Mouse (Mus musculus) brain, adult 2 months (tissue): ENCODE results near the gene Tyms.
"Not testable (repeated sequence)": the region's sequence is repeated elsewhere in the genome, so short reads cannot be mapped to it uniquely, and the experiment has no call there.

Source experiments
- DNase-seq: peaks from one replicate; pipeline ENCODE4 v3.0.0; 2011; ENCODE audit warnings: low read depth, low spot score

Gene Tyms

GRCm38 (mm10) chr5:30103340-30103739, 29.9 kb upstream of the Tyms start:
- DNase-seq, result no peak

DNA sequence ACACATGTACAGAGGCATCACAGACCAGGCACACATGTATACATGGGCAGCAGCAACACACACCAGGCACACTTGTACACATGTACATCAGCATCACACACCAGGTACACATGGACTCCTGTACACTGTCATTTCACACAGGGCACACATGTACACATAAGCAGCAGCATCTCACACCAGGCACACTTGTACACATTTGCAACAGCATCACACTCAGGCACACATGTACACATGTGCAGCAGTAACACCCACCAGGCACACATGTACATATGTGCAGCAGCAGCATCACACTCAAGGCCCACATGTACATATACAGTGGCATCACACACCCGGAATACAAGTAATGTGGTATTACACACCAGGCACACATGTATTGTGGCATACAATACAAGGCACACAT, 24.8 kb upstream of the Tyms start:
- DNase-seq, result no peak

DNA sequence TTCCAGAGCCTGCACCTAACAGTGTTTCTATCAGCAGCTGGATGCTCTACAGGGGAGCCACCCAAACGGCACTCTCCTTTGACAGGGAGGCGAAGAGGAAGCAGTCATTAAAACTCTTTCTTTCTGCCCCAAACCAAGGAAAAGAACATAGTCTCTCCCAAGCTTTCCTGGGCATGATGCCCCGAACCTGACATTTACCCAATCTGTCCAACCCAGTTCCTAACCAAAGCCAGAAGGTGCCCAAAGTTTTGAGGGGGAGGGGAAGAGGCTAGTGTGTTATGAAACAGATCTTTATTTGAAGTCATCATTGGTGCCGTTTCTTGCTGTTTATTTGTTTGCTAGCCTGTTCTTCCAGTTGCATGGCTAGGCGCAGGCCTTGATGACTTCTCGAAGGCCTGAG, 22.3 kb upstream of the Tyms start:
- DNase-seq, result peak; percentile 87

DNA sequence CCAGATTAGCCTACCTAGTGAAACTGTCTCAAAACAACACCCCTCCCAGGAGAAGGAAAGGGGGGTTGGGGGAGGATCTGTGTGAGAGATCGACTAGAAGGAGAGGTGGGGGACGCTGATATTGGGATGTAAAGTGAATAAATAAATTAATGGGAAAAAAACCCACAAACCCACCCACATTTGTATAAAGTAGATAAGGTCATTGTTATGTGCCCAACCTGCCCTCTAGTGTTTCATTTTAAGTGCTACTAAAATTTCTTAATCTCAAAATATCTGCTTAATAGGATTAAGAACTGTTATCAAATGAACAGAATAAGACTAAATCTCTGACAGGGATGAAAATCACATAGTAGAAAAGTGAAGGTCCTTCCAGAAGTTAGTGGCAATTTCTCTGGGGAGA, 21.0 kb upstream of the Tyms start:
- DNase-seq, result no peak

DNA sequence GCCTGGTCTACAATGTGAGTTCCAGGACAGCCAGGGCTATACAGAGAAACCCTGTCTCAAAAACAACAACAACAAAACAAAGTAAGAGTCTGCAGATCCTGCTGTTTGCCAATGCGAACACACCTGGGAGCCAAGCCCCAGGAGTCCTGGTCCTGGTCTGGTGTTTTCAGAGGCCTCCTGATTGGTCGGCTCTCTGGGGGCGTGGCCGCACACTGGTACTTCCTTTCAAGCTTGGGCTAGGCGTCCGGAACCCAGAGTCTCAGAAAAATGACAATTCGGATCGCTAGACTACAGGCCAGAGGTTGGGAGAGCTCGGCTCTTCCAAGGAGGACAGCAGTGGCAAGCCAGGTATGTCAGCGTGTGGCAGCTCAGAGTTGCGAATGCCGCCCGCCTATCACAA, 19.3 kb upstream of the Tyms start:
- DNase-seq, result no peak

GRCm38 (mm10) chr5:30072377-30072776, 1.0 kb downstream of the Tyms start:
- DNase-seq, result no peak

DNA sequence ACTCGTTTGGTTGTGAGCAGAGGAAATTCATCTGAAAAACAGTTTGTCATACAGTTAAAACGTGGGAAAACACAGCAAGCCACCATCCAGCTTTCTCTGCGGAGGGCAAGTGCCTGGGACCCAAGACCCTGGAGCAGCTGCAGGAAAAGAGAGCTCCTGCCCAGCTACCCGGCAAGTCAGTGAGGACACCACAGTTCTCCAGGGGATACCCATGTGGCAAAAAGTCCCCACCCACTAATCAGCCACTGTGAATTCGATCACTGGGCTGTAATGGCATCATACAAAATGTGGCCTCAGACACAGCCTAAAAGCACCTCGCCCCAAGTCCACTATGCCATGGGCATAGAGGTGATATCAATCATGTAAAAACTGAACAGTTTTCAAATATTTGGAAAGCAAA, 1.7 kb downstream of the Tyms start:
- no peak for DNase-seq

DNA sequence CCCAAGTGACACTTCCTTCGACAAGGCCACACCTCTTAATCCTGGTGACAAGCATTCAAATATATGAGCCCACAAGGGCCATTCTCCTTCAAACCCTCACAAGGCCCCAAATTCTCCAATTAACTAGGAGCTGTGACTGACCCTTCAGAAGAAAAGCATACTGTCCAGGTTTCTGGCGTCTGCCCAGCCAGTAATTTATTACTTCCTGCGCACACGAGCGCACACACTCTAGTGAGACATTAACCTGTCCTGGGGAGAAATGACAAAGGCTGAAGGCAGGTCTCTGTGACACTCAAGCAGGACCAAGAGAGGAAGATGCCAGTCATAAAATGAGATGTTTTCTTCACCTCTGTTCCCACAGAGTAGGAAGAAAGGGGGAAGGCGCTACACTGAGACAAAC, 5.7 kb downstream of the Tyms start:
- DNase-seq, result no peak

GRCm38 (mm10) chr5:30059607-30060006, 13.8 kb downstream of the Tyms start:
- DNase-seq, result not testable (repeated sequence)

- no peak for DNase-seq
These were observed 15.1 kb downstream of the Tyms start for GRCm38 (mm10) chr5:30058216-30058731.

- DNase-seq, result not testable (repeated sequence)
These were observed 33.6 kb downstream of the Tyms start for GRCm38 (mm10) chr5:30039841-30040240.

GRCm38 (mm10) chr5:30039324-30039723, 34.1 kb downstream of the Tyms start:
- not testable (repeated sequence) for DNase-seq

DNA sequence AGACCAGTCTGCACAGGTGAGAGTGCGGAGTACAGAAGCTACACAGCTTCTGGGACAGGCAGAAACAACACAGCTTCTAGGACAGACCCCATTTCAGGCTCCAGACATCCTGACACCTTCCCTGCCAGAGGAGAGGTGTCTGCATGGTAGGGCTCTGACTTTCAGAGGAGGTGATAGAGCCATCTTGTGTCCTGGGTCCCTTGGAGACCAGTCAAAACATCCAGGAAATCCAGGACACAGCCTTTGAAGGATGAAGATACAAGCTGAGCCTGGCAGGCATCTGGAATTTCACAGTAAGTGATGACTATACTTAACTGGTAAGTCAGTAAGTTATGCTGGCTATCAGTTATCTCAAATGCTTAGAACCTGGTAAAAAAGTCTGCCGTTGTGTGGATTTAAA, 36.3 kb downstream of the Tyms start:
- not testable (repeated sequence) for DNase-seq

- not testable (repeated sequence) for DNase-seq
These were observed 37.6 kb downstream of the Tyms start for GRCm38 (mm10) chr5:30035862-30036261.

- DNase-seq, result peak; percentile 51
These were observed 58.8 kb downstream of the Tyms start for GRCm38 (mm10) chr5:30014580-30014979.

- DNase-seq, result peak; percentile 92
These were observed 60.5 kb downstream of the Tyms start, which contains the start of gene Il6 for GRCm38 (mm10) chr5:30012726-30013503. Il6 (plus strand) TSS chr5:30013114.
